Mouse (Mus musculus) embryonic fibroblast, embryonic 13.5 days (primary cell): Measurements from ENCODE around the gene Liph. TPM values are rescaled to one million over a fixed set of nuclear protein-coding genes. Genes with fewer than 3 reads are reported as not detected.
"Not testable (repeated sequence)": the region's sequence is repeated elsewhere in the genome, so short reads cannot be mapped to it uniquely, and the experiment has no call there.

Experiments
- H3K27ac ChIP-seq: 2 replicates; pipeline ENCODE4 v1.5.1; 2012; ENCODE audit warnings: low read length, control low read depth, inconsistent platforms; ENCODE audit not compliant: insufficient read depth
- H3K4me1 ChIP-seq: 2 replicates; pipeline ENCODE4 v1.6.1; 2011; ENCODE audit warnings: low read length; ENCODE audit not compliant: control insufficient read depth, insufficient read depth
- H3K4me3 ChIP-seq: 2 replicates; pipeline ENCODE4 v1.5.1; 2011; ENCODE audit warnings: mild to moderate bottlenecking, control low read depth, low read length; ENCODE audit not compliant: insufficient read depth
- CTCF ChIP-seq: IDR thresholded peaks from 2 replicates; pipeline ENCODE4 v1.5.1; 2011; ENCODE audit warnings: mild to moderate bottlenecking, control low read depth, low read length, moderate library complexity, borderline replicate concordance; ENCODE audit not compliant: insufficient read depth
- POLR2A ChIP-seq: IDR thresholded peaks from 2 replicates; pipeline ENCODE4 v1.6.1; 2011; ENCODE audit warnings: low read depth, mild to moderate bottlenecking, control low read depth, low read length, moderate library complexity
- polyA plus RNA-seq: library from polyadenylated mRNA; stranded (reverse); fragments of >200 nt; gene quantifications from 2 replicates; pipeline ENCODE4 v1.2.4, GENCODE M21; 2011; ENCODE audit warnings: low read depth; ENCODE audit not compliant: missing spikeins, insufficient read length

Liph gene
- polyA plus RNA-seq, 1 experiment = not detected

DNA sequence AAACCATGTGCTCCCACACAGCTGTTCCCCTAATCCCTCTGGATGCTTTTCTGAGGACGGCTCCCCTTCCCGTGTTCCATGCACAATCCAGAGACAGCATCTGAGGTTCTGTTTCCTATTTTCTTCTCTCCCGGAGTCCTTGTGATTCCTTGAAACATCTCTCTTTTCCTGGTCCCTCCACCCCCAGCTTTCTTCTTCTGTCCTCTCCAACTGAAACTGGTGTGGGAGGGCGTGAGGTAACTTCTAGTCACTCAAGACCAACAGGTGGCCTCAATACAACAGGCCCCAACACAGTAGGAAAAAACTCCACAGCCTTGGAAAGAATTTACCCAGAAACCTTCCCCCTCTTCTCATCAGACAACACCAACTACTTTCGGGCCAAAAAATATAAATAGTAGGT, 18.1 kb downstream of the Liph start:
- peaks cover 5% of the 10 kb centered on the region; the same call in 1 of the 2 replicates for H3K4me1 ChIP-seq
- H3K27ac ChIP-seq = no peak overlapping the region
- no peak for TF ChIP-seq CTCF
- no peak for TF ChIP-seq POLR2A
- H3K4me3 ChIP-seq = no peak overlapping the region

DNA sequence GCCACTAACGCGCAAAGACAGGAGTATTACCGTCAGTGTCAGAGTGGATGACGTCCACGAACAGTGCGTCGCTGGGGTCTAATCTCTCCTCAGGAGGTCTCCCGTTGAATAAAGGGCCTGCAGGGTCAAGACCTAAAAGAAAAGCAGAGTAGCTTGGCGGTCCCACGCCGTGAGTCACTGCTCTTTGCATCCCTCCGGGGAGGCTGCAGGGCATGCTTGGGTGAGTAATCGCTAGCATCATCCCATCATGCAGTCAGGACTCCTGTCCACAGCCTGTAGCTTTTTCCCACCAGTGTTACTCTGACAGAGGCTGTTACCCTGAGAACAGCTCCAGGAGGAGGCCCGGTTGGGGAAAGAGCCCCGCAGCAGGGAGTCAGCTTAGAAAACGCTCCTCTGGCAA, 19.3 kb downstream of the Liph start:
- TF ChIP-seq POLR2A = no peak
- TF ChIP-seq CTCF = no peak
- H3K4me3 ChIP-seq = no peak overlapping the region
- H3K4me1 ChIP-seq = peaks cover 5% of the 10 kb centered on the region; the same call in 1 of the 2 replicates
- H3K27ac ChIP-seq = peak overlapping the region; percentile 32; the same call in 1 of the 2 replicates

DNA sequence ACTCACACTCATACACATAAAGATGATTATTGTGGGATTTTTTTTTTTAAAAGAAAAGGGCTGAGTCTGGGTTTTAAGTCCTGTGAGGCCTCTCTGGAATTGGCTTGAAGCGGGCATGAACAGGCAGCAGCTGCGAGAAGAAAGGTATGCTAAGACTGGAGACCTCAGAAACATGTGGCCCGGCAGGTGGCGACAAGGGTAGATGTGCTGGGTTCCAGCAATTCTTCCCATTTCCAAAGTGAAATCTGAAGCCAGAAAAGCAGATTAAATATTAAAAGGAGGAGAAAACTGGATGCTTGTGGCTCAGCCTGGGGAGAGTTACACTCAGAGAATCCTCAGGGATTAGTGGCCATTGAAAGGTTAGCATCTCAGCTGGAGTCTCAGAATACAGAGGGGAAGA, 24.0 kb downstream of the Liph start:
- Histone ChIP-seq H3K27ac (no peak overlapping the region), H3K4me1 (peaks cover under 1% of the 10 kb centered on the region; the same call in 1 of the 2 replicates), H3K4me3 (no peak overlapping the region)
- TF ChIP-seq POLR2A = no peak

DNA sequence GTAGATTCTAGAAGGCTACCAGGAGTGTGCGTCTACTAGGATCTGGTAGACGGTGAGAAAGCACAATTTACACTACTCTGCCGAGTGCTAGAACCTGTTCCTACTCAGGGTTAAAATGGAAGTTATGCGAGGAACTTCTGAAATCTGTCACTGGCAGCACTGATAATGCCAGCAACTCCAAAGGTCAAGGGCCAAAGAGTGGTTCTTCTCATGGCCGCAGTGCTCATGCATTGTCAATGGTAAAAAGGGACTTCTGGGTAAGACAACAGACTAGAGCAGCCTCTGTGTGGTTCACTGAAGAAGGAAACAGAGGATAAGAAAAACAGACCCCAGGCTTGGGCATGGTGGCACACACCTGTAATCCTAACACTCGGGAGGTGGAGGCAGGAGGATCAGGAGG, 24.9 kb downstream of the Liph start:
- Histone ChIP-seq H3K27ac (no peak overlapping the region), H3K4me3 (no peak overlapping the region), H3K4me1 (no peaks in the 10 kb centered on the region)
- TF ChIP-seq CTCF (no peak), POLR2A (no peak)

DNA sequence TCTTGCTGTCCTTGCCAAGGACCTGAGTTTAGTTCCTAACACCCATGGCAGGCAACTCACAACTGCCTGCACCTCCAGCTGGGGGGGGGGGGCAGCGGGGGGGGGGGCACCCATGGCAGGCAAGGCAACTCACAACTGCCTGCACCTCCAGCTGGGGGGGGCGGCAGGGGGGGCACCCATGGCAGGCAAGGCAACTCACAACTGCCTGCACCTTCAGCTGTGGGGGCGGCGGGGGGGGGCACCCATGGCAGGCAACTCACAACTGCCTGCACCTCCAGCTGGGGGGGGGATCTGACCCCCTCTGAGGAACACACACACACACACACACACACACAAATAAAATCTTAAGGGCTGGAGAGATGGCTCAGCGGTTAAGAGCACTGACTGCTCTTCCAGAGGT, 25.6 kb downstream of the Liph start:
- Histone ChIP-seq H3K27ac (no peak overlapping the region), H3K4me1 (no peaks in the 10 kb centered on the region), H3K4me3 (no peak overlapping the region)
- no peak for TF ChIP-seq CTCF
- TF ChIP-seq POLR2A = no peak

DNA sequence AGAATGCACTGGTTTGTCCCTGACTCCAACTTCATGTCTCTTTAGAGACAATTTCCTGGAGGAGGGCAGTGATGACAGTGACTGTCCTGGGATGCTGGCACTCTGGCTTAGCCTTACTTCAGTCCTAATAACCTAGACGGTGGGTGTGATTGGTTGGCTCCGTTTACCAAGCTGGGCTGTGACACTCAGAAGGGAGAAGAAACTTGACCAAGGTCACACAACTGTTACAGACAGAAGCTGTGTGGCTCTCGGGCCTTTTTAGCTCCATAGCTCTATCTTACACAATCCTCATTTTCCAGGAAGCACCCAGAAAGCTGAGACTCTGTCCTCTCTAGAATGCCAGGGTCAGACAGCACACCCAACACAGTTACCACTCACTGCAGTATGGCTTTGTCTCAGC, 29.9 kb downstream of the Liph start:
- no peak overlapping the region for H3K4me3 ChIP-seq
- no peak overlapping the region for H3K27ac ChIP-seq
- TF ChIP-seq POLR2A (no peak), CTCF (no peak)
- no peaks in the 10 kb centered on the region for H3K4me1 ChIP-seq

DNA sequence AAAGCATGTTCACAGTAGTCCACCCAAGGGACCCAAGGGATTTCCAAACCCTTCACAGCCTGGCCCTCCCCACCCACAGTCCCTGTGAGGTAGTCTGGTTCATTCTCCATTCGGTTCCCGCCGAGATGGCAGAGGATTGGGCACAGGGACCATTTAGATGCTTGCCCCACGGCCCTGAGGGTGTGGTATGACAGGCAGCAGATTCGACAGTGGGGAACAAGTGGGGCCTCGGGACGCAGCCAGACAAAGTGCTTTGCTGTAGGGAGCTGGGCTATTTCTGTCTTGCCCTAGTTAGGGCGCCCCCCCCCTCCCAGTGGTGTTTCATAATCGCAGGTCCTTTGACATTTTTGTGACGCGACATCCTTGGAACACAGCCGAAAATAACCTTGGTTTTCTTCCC, 39.9 kb downstream of the Liph start:
- H3K4me1 ChIP-seq = no peaks in the 10 kb centered on the region
- no peak for TF ChIP-seq POLR2A
- no peak for TF ChIP-seq CTCF
- no peak overlapping the region for H3K27ac ChIP-seq
- no peak overlapping the region for H3K4me3 ChIP-seq

DNA sequence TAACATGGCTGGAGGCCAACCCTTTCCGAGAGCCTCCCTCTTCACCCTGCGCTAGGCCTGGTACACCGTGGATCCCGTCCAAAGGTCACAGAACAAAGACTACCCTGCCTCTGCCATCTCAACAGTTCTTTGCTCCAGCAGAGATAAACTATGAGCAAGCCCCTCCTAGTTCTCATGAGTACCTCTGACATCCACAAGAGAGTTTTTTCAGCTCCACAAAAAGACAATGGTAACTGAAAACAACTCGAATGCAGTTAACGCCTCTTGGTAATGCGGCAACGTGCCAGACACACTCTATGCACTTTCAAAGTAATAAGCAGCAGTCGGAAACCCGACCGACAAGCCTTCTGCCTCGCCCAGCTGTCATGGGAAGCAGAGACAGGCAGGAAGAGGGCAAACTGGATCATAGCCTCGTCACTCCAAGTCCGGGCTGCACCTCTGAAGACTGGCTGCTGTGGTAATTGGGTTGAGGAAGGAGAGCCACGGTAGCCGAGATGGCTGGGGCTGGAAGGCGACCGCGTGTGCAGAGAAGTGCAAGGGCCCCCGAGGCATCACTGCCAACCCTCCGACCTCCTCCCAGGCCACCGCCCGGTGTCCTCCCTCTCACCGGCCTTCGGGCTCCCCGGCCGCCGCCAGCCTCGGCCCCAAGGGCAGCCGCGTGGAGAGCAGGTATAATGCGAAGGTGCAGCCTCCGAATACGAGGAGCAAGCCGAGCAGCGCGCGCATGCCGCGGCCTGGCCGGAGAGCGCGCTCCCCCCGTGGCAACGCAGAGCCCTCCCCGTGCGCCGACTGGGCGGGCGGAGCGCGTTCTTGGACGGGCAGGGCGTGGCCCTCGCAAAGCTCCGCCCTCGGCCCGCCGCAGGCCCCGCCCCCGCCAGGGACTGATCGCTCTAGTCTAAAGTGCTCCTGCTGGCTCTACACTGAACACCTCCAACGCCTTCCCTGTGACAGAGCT, 48.4 kb downstream of the Liph start, which contains the start of gene Tmem41a:
Gene Tmem41a (minus strand): TSS at position 792 of the 955 bp plus-strand sequence.
- no peak for TF ChIP-seq CTCF
- peak; percentile 87 for TF ChIP-seq POLR2A
- 0 out of 2 replicates have a peak, but pooled peaks cover 2% of the 10 kb centered on the region for H3K4me1 ChIP-seq
- H3K4me3 ChIP-seq = peak within 1 kb of the TSS; percentile 53
- no peak within 1 kb of the TSS for H3K27ac ChIP-seq

DNA sequence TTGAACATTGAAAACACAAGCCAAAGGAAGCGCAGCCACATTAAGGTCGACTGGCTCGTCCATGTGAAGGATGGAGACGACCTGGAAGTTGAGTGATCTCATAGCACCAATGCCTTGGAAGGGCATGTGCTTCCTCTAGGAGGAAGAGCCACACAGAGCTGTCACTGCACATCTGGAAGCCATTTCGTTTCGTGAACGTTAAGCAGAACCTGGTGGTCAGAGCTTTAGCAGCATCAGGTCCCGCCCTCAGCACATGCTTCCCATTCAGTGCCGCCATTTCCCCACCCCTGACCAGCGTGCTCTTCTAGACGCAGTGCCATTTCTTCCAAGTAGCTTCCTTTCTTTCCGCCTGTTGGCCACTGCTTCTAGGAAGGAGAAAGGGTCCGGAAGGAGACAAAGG, 67.0 kb downstream of the Liph start:
- H3K4me3 ChIP-seq = no peak overlapping the region
- no peak for TF ChIP-seq POLR2A
- no peak for TF ChIP-seq CTCF
- H3K4me1 ChIP-seq = 0 out of 2 replicates have a peak, but pooled peaks cover under 1% of the 10 kb centered on the region
- H3K27ac ChIP-seq = no peak overlapping the region

DNA sequence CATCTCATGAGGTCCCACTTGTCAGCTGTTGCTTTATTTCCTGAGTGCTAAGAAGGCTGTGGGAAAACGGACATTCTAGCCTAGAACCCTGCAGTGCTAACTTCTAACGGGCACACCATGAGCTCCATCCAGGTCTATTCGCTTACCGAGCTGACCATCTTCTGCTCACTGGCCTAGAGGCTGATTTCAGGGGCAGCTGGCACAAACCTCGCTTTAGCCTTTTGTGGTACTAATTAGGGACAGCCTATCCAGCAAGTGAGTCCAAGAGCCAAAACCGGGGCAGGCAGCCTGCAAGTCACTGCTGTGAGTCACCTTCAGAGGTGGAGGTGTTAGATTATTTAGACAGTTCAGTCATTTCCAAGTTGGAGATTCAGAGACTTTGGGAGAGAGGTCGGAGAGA, 78.8 kb downstream of the Liph start:
- no peak for TF ChIP-seq POLR2A
- TF ChIP-seq CTCF = no peak
- Histone ChIP-seq H3K4me3 (no peak overlapping the region), H3K4me1 (no peaks in the 10 kb centered on the region; the same call in 1 of the 2 replicates), H3K27ac (no peak overlapping the region)

DNA sequence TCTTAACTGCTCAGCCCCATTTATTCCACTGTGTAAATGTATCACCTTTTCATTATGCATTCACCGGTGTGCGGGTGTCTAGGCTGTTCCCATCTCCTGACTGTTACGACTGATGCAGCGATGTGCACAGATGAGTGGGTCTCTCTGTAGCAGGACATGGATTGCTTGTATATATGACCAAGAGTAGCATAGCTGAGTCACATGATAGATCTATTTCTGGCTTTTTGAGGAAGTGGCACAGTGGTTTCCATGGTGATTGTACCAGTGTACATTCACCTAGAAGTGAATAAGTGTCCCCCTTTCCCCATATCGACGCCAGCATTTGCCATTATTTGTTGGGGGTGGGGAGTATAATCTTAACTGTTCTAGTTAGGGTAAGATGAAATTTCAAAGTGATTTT, 82.1 kb downstream of the Liph start:
- Histone ChIP-seq H3K27ac (no peak overlapping the region), H3K4me1 (no peaks in the 10 kb centered on the region; the same call in 1 of the 2 replicates), H3K4me3 (no peak overlapping the region)
- TF ChIP-seq POLR2A (no peak), CTCF (no peak)

DNA sequence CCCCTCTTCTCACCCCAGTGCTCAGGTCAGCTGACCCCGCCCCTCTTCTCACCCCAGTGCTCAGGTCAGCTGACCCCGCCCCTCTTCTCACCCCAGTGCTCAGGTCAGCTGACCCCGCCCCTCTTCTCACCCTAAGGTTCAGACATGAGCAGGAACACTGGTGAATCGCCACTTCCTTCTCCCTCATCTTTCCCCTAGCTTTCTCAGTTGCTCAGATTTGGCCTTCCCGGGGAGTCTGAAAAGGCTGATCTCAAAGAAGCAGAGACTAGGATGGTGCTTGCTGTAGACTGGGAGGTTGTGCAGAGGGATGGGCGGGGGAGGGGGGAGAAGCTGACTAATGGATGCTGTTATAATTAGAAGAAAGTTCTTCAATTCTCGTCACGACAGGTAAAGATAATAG, 86.6 kb downstream of the Liph start:
- H3K4me3 ChIP-seq, H3K4me1 ChIP-seq, H3K27ac ChIP-seq: not testable (repeated sequence)
